Mouse (Mus musculus) testis, postnatal 10 days (tissue): Measurements from ENCODE around the gene Cdc7.

Experiments used
- DNase-seq: peaks from one replicate; pipeline ENCODE4 v3.0.0; 2021; ENCODE audit warnings: low spot score

The Cdc7 gene

DNA sequence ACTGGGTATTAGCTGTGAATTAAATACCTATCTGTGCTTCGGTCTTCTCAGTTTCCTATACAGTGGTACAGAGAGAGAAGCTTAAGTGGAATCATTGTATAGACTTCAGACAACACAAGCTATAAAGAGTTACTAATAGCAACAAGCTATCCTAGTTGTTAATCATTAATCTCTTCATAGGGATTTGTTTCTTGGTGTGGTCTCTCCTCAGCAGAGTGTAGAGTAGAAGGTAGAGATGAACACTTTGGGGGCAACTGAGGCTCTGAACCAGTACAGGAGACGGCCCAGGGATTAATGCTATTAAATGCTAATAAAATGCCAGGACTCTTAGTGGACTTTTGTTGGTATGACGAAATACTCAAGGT lies 57.9 kb downstream of the Cdc7 start:
- no peak for DNase-seq

DNA sequence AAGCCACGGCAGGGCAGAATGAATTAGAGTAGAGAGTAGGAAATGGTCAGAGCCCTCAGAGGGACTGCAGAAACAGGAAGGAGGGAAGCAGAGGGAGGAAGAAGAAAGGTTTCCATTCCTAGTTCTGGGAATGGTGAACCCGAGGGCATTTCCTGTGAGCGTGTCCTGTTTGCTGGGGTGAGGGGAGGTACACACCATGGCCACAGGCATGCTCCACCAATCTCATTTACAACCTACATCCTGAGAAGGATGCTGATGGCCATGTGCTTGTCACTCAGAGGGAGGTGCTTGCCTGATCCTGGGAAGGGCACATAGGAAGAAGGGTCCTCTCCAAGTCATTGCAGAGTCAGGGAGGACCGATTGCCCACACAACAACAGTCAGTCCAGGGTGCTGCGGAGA lies 59.8 kb downstream of the Cdc7 start:
- DNase-seq = no peak

DNA sequence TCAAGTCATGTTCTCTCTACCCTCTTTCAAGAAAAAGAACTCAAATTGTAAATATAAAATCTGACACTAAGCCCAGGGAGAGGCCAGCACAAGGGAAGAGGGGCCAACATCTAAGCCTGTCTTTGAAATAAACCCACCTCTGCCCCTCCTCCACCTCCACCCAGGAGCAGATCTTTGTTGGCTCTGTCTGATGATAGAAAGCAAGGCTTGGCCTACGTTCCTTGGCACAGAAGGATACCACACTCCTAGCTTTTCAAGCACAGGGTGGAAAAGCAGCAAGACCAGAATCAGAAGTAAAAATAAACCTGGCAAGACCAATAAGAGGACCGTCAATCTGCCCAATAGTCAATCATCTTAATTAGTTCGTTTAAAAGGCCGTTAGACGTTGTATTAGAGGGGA lies 61.2 kb downstream of the Cdc7 start:
- DNase-seq = no peak

DNA sequence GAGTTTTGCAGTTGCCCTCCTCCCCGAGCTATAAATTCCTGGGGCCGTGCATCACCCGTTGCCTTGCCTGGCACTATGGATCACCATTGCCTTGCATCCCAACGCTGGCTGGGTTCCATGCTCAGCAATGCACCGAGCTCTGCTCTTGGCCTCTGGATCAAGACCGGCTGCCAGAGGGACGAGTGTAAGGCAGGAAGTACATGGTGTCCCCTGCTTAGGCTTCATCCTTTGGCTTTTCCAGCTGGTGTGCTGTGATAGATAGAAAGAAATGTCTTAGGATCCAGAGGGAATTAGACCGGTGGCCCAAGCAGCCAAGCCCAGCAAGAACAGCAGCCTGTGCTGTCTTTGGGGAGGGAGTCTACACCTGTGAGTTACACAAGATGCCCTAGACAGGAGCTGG lies 61.7 kb downstream of the Cdc7 start:
- peak; percentile 71 for DNase-seq

DNA sequence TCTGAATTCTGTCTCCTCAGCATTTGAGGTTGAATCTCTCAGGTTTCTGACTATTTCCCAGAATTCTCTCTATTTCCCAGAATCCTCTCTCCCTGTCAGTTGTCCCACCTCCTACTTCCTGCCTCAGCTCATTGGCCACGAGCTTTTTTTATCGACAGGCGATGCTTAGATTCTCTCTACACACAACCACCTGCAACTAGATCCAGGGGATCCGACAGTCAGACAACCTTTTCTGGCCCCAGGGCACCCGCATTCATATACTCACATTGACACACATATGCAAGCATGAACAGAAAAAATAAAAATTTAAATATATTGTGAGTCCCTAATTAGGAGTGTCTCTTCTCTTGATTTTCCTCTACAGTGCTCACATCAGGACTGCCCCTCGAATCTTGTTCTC lies 63.5 kb downstream of the Cdc7 start:
- DNase-seq = no peak

DNA sequence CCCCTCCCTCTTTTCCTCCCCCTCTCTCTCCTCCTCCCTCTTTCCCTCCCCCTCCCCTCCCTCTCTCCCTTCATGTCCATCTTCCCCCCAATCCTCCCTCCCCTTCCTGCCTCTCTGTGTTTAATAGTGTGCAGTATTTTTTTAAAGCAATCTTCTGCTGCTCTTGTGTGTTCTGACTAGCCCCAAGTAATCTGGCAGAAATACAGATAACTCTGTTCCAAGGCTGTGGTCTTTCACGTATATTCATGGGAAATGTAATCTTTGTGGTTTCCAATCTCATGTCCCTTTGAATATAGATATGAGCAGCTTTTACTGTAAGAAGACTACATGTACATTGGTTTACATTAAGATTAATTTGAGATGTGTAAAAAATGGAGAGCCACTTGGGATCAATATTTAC lies 64.4 kb downstream of the Cdc7 start:
- DNase-seq = no peak

DNA sequence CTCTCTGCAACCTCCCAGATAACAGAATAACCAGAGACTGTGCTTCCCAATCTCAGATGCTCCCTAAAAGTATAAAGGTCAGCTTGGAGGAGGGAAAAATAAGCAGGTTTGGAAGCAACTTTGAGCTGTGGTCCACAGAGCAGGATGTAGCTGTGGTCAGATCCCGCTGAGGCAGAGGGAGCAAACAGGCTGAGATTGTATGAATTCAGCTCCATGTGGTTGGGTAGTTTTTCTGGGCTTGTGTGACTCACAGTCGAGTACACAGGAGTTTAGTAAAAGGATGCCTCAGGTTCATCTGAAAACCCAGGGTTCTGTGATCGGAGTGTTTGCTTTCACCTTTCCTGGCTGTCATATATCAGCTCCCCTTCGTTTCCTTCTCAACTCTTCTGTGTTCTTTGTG lies 65.7 kb downstream of the Cdc7 start:
- DNase-seq = no peak

DNA sequence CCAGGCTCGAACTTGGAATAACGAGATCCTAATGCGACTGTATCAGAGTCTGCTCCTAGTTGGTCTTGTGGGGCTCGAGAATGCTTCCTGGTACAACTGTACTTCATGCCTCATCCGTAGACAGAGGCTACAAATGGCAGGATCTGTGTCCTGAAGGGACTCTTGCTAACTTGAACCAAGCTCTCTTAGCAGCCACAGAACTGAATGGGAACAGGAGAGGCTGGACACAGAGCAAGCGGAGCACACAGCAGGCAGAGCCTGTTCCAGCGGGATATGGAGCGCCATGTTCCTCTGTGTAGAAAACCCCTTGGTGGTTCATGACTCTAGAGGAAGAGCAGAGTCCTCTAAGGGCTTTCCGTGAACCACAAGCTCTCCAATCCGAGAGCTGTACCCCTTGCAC lies 66.7 kb downstream of the Cdc7 start:
- DNase-seq = no peak
